Mouse (Mus musculus): ENCODE measurements around the gene Nudcd3. TPM values are rescaled to one million over a fixed set of nuclear protein-coding genes. Genes with fewer than 3 reads are reported as not detected.

The Nudcd3 gene
- polyA plus RNA-seq, 2 experiments, result 9.3 to 10.2 TPM

DNA sequence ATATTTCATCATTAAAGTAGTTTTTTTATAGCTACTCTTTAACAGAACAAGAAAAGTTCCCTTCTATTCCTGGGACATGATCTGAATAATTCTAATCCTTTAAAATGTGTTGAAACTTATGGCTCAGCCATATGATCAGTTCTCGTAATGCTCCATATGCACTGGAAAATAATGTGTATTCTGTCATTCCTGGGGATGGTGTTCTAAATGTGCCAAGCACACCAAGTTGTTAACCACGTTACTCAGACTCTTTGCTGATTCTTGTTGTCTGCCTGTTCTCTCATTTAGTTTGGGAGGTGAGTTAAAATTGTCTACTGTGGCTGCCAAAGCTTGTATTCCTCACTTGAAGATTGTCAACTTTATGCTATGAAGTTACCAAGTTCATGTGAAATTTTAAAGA lies 121.5 kb downstream of the Nudcd3 start:
- no peak overlapping the region for H3K4me3 ChIP-seq (ENCODE audit: insufficient read depth in 1 of 2, low read depth in 2 of 2, low read length in 2 of 2)
- DNase-seq (ENCODE audit: low read depth in 3 of 3, low spot score in 3 of 3) (no peak), ATAC-seq (ENCODE audit: insufficient read depth) (no peak)
- H3K27me3 ChIP-seq (ENCODE audit: control insufficient read depth, insufficient read depth, low read length), result no peaks in the 10 kb centered on the region
- TF ChIP-seq EP300 (IDR thresholded peaks at IDR 0.05; ENCODE audit: low read depth), result no peak
- no peak for TF ChIP-seq CTCF (IDR thresholded peaks at IDR 0.05; ENCODE audit: low read depth)
- no peaks in the 10 kb centered on the region for H3K4me1 ChIP-seq (replicated peaks; ENCODE audit: control insufficient read depth in 2 of 2, insufficient read depth in 2 of 2, low read length in 1 of 2)
- 67% methylated on average over 2 of the region's 2 CpGs for WGBS (ENCODE audit: insufficient replicate concordance)
- no peak overlapping the region for H3K4me2 ChIP-seq (ENCODE audit: low read depth)
- no peak overlapping the region for H3K9ac ChIP-seq (replicated peaks)
- no peaks in the 10 kb centered on the region for H3K9me3 ChIP-seq (ENCODE audit: control insufficient read depth, low read length)
- H3K36me3 ChIP-seq (replicated peaks; ENCODE audit: control insufficient read depth, insufficient read depth, low read depth), result no peaks in the 10 kb centered on the region
- no peak overlapping the region for H3K27ac ChIP-seq

GRCm38 (mm10) chr11:6075618-6076066 lies 124.6 kb downstream of the Nudcd3 start:
- DNase-seq (ENCODE audit: low read depth in 3 of 3, low spot score in 3 of 3) (no peak), ATAC-seq (ENCODE audit: insufficient read depth) (no peak)
- 58% methylated on average over 8 of the region's 8 CpGs for WGBS (ENCODE audit: insufficient replicate concordance)
- Histone ChIP-seq H3K4me2 (ENCODE audit: low read depth) (no peak overlapping the region), H3K27ac (no peak overlapping the region), H3K4me1 (replicated peaks; ENCODE audit: control insufficient read depth in 2 of 2, insufficient read depth in 2 of 2, low read length in 1 of 2) (no peaks in the 10 kb centered on the region), H3K27me3 (ENCODE audit: control insufficient read depth, insufficient read depth, low read length) (no peaks in the 10 kb centered on the region), H3K36me3 (replicated peaks; ENCODE audit: control insufficient read depth, insufficient read depth, low read depth) (no peaks in the 10 kb centered on the region), H3K4me3 (ENCODE audit: insufficient read depth in 1 of 2, low read depth in 2 of 2, low read length in 2 of 2) (no peak overlapping the region), H3K9me3 (ENCODE audit: control insufficient read depth, low read length) (no peaks in the 10 kb centered on the region), H3K9ac (replicated peaks) (no peak overlapping the region)
- TF ChIP-seq CTCF (IDR thresholded peaks at IDR 0.05; ENCODE audit: low read depth), result no peak
- no peak for TF ChIP-seq EP300 (IDR thresholded peaks at IDR 0.05; ENCODE audit: low read depth)

DNA sequence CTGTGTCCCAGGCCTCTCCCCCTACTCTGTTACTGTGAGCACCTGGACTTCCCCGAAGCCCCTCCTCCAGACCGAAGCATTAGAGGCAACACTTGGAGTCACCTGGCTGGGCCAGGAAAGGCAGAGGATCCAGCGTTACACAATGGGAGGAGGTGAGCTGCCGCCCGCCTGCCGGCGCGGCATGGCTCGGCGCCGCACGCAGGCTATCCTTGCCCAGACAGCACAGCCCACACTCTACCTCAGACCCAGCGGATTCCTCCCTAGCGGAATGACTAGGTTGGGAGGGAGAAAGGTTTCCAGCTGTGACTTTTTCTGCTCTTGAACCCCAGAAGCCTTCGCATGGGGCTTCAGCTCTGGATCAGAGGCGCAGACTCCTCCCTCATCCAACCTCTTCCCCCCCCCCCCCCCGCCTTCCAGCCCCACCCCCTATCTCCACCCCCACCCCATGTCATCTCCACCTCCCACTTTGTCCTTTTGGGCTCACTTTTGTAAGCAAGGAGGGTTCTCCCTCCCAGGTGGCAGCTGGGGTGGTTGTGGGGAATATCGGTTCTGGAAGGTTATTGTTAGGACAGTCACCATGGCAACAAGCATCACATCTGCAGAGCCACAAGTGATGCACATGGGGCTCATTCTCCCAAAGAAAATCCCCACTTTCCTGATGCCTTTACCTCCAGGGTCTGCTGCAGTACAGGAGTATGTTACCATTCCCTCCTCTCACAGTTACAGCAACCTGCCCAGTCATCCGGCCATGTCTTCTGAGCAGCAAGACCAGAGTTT lies 131.8 kb downstream of the Nudcd3 start:
- TF ChIP-seq EP300 (IDR thresholded peaks at IDR 0.05; ENCODE audit: low read depth) (no peak), CTCF (IDR thresholded peaks at IDR 0.05; ENCODE audit: low read depth) (no peak)

GRCm38 (mm10) chr11:6067160-6067559 lies 133.1 kb downstream of the Nudcd3 start:
- H3K4me3 ChIP-seq (ENCODE audit: insufficient read depth in 1 of 2, low read depth in 2 of 2, low read length in 2 of 2), result no peak overlapping the region
- no peaks in the 10 kb centered on the region for H3K36me3 ChIP-seq (replicated peaks; ENCODE audit: control insufficient read depth, insufficient read depth, low read depth)
- H3K4me2 ChIP-seq (ENCODE audit: low read depth), result no peak overlapping the region
- WGBS (ENCODE audit: insufficient replicate concordance), result 31% methylated on average over 9 of the region's 9 CpGs
- H3K27me3 ChIP-seq (ENCODE audit: control insufficient read depth, insufficient read depth, low read length), result peaks cover 47% of the 10 kb centered on the region
- H3K27ac ChIP-seq, result no peak overlapping the region
- no peaks in the 10 kb centered on the region for H3K9me3 ChIP-seq (ENCODE audit: control insufficient read depth, low read length)
- no peak for ATAC-seq (ENCODE audit: insufficient read depth)
- H3K4me1 ChIP-seq (replicated peaks; ENCODE audit: control insufficient read depth in 2 of 2, insufficient read depth in 2 of 2, low read length in 1 of 2), result no peaks in the 10 kb centered on the region
- no peak for TF ChIP-seq CTCF (IDR thresholded peaks at IDR 0.05; ENCODE audit: low read depth)
- TF ChIP-seq EP300 (IDR thresholded peaks at IDR 0.05; ENCODE audit: low read depth), result no peak
- H3K9ac ChIP-seq (replicated peaks), result no peak overlapping the region
- DNase-seq (ENCODE audit: low read depth in 3 of 3, low spot score in 3 of 3), result no peak

More for the DNA sequence above, 131.8 kb downstream of the Nudcd3 start:
- 13% methylated on average over 18 of the region's 19 CpGs for WGBS (ENCODE audit: insufficient replicate concordance)
- no peak overlapping the region for H3K27ac ChIP-seq
- H3K36me3 ChIP-seq (replicated peaks; ENCODE audit: control insufficient read depth, insufficient read depth, low read depth), result no peaks in the 10 kb centered on the region
- H3K4me3 ChIP-seq (ENCODE audit: insufficient read depth in 1 of 2, low read depth in 2 of 2, low read length in 2 of 2), result no peak overlapping the region
- H3K9ac ChIP-seq (replicated peaks), result no peak overlapping the region
- no peak overlapping the region for H3K4me2 ChIP-seq (ENCODE audit: low read depth)
- H3K4me1 ChIP-seq (replicated peaks; ENCODE audit: control insufficient read depth in 2 of 2, insufficient read depth in 2 of 2, low read length in 1 of 2), result no peaks in the 10 kb centered on the region
- ATAC-seq (ENCODE audit: insufficient read depth), result no peak
- H3K27me3 ChIP-seq (ENCODE audit: control insufficient read depth, insufficient read depth, low read length), result peaks cover 47% of the 10 kb centered on the region
- DNase-seq (ENCODE audit: low read depth in 3 of 3, low spot score in 3 of 3), result no peak
- no peaks in the 10 kb centered on the region for H3K9me3 ChIP-seq (ENCODE audit: control insufficient read depth, low read length)

DNA sequence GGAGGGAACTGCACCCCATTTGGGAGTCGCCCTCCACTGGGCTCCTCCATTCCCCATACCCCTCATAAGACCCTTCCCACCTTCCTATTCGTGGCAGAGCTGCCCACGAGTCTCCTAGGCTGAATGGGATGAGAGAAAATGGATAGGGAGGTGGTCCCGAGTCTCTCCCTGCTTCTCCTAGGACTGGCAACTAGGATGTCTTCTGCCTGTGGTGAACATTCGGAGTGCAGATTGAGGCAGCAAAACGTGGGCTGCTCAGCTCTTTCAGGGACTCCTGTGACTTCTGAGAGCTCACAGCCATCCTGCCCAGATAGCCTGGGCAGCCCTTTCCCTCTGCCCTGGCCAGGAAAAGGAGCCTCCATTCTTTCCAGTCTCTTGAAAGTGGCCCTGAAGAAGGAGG lies 134.0 kb downstream of the Nudcd3 start, which contains the start of gene Camk2b:
Gene Camk2b, minus strand, starts transcription at position 187 of the 400 bp plus-strand sequence.
- WGBS (ENCODE audit: insufficient replicate concordance), result 12% methylated on average over 6 of the region's 6 CpGs
- Histone ChIP-seq H3K4me3 (ENCODE audit: insufficient read depth in 1 of 2, low read depth in 2 of 2, low read length in 2 of 2) (peak within 1 kb of the TSS in 1 of 2 experiments; percentile 41; a peak in 3 of 4 replicates), H3K9ac (replicated peaks) (no peak within 1 kb of the TSS), H3K9me3 (ENCODE audit: control insufficient read depth, low read length) (no peaks in the 10 kb centered on the region), H3K36me3 (replicated peaks; ENCODE audit: control insufficient read depth, insufficient read depth, low read depth) (no peaks in the 10 kb centered on the region), H3K27ac (no peak within 1 kb of the TSS), H3K4me1 (replicated peaks; ENCODE audit: control insufficient read depth in 2 of 2, insufficient read depth in 2 of 2, low read length in 1 of 2) (no peaks in the 10 kb centered on the region), H3K27me3 (ENCODE audit: control insufficient read depth, insufficient read depth, low read length) (peaks cover 47% of the 10 kb centered on the region), H3K4me2 (ENCODE audit: low read depth) (peak within 1 kb of the TSS; percentile 45)
- no peak for ATAC-seq (ENCODE audit: insufficient read depth)
- TF ChIP-seq CTCF (IDR thresholded peaks at IDR 0.05; ENCODE audit: low read depth), result no peak
- no peak for TF ChIP-seq EP300 (IDR thresholded peaks at IDR 0.05; ENCODE audit: low read depth)
- no peak for DNase-seq (ENCODE audit: low read depth in 3 of 3, low spot score in 3 of 3)
